Mouse (Mus musculus) lung, postnatal 4 days (tissue): ENCODE measurements at regions not wholly inside any gene's neighbourhood (a gene's known extent, or its start where the extent isn't known, plus 50 kb on each side); places are given as distances from the start of the nearest gene placed in this dataset.
"Not testable (repeated sequence)": the region's sequence is repeated elsewhere in the genome, so short reads cannot be mapped to it uniquely, and the experiment has no call there.

Source experiments
- DNase-seq, 2 experiments: peaks; one replicate each; pipeline ENCODE4 v3.0.0; 2021

DNA sequence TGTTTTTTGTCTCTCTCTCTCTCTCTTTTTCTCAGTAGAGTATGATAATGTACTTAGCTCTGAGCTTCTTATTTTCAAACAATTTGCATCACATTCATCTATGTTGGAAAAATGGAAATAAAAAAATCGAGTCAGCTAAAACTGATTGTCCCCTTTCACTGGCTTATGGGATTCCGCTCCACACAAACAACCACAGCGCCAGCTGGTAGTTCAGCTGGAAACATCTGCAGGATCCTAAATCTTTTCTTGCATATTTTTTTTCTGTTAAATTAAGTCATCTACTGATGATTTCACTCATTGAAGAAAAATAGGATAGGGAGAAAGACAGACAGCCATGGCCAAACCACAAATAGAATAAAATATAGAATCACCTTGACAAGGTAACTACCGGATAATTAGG lies 414.8 kb downstream of the Ets1 start:
- peak in 1 of 2 experiments; percentile 35 for DNase-seq

DNA sequence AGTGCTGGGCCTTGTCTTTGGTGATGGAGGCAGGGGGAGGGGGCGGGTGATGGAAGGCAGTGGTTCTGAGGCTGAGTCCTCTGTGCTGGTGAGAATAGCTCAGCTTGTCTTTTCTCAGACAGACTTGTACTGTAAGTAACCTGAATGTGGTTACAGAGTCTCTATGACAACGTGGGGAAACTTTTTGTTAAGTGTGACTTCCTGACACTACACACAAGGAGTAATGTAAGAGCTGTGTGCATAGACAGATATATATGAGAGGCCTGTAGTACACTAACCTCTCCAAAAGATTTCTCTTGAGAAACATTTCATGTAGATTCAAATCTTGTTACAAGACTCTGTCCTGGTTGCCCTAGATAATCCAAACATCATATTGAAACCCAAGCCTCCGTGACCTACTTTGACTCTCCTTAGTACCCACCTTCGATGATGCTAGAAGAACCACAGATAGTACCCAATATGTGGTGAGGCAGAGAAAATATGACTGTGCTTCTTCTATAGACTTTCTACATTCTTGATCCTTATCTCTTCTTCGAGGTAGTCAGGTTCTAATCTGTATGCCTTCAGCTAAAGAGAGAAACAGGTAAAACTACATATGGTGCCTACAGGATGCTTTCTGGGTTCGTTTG lies 424.7 kb downstream of the Ets1 start:
- DNase-seq, result no peak

DNA sequence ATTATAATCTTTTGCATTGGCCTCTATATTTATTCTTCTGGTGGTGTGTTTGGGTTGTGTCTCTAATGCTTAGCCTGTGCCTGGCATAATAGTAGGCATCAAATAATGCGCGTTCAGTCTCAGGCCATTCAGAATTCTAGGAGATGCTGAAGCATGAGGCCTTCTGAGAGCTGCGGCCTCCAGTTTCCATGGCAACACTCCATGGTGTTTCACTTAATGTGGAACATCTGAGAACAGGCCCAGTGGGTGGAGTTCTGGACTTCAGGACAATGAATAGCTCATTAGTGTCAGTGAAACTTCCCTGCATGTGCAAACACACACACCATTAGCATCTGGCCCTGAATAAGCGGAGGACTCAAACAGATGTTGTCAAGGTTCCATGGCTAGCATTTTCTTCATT lies 426.5 kb downstream of the Ets1 start:
- peak in 1 of 2 experiments; percentile 4 for DNase-seq

- DNase-seq, result no peak
Observed at GRCm38 (mm10) chr9:33065331-33065730, 429.3 kb downstream of the Ets1 start.

DNA sequence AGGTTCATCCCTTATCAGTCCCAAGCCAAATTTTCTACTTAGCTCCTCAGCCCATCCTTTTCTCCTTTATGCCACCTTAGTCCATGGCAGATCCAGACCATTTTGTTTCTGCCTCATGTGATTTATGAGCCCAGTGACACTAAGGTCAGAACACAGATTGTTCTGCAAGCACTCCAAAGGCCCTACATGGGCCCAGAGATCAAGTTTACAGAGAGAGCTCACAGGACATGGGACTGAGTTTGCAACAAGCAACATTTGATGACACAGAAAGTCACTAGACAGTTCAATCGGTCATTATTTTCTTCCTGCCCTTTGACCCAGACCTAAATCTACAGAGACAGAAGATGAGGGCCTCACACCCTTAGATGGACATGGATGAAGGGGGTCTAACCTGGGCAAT lies 431.5 kb downstream of the Ets1 start:
- DNase-seq, result no peak

GRCm38 (mm10) chr9:33070116-33070515 lies 434.1 kb downstream of the Ets1 start:
- DNase-seq, result no peak

DNA sequence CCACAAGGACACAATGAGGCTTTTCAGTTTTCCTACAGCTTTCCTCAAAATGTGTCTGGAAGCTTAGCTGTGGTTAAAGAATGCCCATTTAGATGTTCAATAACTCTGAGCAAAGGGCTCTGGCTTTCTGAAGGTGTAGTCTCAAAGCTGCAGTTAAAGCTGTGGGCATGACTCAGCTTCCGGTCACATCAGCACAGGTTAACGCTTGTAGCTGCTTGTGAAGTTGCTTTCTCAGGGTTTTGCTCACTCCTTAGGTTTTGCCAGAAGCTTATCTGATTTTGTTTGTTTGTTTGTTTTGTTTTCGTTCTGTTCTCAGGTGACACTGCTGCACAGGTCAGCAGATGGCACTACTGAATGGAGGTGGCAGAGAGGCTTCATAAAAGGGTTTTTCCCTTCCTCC lies 444.2 kb downstream of the Ets1 start:
- DNase-seq, result no peak

DNA sequence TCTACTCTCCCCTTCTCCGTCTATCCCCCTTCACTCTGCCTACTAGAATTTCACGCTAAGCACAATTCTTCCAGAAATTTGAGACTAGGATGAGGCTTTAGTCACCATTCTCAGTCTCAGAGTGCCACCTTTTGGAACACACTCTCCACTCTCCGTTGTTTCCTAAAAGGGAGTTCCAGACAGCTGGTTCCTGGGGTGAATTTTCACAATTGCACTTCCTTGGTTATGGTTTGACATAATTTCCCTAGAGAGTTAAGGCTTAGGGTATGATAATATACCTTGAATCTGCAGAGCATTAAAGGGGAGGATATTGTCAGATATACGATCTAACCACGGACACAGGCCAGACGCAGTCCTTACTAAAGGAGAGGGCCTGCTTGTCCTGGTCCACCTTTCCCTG lies 444.8 kb downstream of the Ets1 start:
- DNase-seq, result peak in 1 of 2 experiments; percentile 9

DNA sequence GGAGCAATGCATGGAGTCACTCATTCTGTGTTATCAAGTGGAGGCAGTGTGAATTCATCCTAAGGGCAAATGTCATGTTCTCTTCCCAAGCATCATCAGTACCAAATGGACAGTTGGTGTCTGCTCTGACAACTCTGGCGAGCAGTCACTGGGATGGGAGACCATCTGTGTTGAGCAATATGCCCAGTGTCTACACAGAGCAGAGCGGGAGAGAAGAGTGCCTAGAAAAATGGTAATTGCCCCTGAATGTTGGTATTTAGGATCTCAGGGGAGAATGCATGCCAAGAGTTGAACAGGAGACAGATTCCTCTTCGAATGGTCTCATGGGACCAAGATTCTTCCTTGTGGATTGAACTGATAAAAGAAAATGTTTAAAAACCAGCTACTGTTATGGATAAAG lies 454.0 kb downstream of the Ets1 start:
- DNase-seq, result no peak

GRCm38 (mm10) chr9:33091664-33092063 lies 455.6 kb downstream of the Ets1 start:
- no peak for DNase-seq

GRCm38 (mm10) chr9:33095654-33096053 lies 459.6 kb downstream of the Ets1 start:
- peak; percentile 27 to 79 for DNase-seq

DNA sequence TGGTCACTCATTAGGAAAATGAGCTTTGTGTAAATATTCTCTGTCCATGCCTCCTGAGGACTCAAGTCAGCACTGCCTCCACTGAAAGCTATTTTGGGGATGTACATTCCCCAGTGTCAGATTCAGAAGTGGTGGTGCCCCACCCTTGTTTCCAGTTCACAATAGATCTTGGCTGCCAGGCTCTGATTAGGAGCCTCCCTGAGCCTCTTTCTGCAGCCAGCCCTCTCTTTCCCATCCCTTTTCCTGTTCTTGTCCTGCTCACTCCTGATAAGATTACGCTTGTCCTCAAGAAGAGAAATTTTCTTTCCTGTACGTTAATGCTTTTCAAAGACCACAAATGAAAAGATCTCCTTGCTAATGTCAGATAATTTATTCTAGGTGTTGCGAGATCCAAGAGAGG lies 465.2 kb downstream of the Ets1 start:
- peak; percentile 24 to 58 for DNase-seq

GRCm38 (mm10) chr9:33104623-33105074 lies 468.6 kb downstream of the Ets1 start:
- DNase-seq, result no peak

DNA sequence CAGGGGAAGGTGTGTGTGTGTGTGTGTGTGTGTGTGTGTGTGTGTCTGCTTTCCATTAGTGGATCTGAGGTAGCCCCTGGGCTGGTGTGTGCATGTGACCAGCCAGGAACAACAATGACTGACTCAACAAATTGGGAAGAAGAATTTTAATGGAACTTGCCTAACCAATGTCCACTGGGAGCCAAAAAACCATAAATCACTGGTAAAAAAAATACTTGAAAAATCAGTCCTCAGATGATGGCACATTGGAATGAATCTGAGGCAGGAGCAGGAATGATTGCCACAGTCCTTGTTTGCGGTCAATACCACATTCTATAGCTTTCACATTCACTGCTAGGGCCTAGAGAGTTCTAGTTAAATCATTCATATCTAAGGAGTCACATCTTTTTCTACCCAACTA lies 487.8 kb downstream of the Ets1 start:
- no peak for DNase-seq

DNA sequence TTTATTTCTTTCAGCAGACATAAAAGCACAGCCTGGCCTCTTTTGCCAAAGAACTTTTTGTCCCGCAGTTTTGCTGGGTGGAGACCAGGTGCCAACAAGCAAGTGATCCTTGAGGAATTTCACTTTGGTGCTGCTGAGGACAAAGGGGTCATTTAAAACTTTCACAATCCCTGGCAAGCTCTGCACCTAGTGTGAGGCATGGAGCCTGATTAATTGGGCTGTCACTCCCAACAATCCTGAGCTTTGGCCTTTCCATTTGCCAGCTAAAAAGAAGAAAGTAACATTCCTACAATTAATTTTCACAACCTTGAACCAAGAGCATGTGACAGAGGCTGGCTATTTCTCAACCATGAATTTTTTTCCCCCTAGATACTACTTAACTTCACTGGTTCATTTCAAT lies 516.2 kb downstream of the Ets1 start:
- no peak for DNase-seq

DNA sequence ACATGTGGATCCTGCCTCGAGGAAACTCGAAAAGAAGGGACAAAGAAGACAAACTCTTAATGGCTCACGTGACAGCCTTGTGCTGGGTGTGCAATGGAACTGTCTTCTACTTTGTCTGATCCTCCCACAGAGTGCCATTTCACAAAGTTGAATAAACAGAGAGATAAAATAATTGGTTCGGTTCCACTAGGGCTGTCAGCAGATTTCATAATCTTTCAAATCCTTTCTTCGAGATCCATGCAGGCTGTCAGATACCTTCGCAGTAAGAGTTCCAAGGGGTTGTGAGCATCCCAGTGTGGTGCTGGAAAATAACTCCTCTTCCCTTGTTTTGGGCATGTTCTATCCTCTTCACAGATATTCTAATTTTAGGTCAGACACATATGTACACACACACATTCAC lies 532.1 kb downstream of the Ets1 start:
- no peak for DNase-seq

- not testable (repeated sequence) for DNase-seq
Observed at GRCm38 (mm10) chr9:33169093-33169492, 533.1 kb downstream of the Ets1 start.

DNA sequence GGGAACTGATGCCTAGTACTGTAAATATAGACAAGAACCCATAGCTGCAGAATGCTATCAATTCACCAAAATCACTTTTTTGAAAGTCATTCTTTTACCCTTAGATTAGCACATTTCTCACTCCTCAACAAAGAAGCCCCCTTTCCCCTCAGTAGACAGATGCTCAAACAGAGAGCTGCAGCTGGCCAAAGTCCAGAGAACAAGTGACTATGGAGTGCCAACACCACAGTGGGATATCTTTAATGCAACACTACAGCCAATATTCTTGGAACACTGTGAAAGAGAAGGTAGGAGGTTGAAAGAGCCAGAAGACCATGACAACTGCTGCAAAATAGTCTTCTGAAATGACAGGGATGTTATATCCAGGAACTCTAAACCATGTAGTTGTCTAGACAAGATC lies 544.0 kb downstream of the Ets1 start:
- DNase-seq, result no peak

- no peak for DNase-seq
Observed at GRCm38 (mm10) chr9:33187187-33187586, 551.2 kb downstream of the Ets1 start.

GRCm38 (mm10) chr9:33209083-33209482 lies 573.1 kb downstream of the Ets1 start:
- DNase-seq, result no peak

- no peak for DNase-seq
Observed at GRCm38 (mm10) chr9:33214523-33214922, 578.5 kb downstream of the Ets1 start.

- DNase-seq, result no peak
Observed at GRCm38 (mm10) chr9:33220981-33221380, 585.0 kb downstream of the Ets1 start.

DNA sequence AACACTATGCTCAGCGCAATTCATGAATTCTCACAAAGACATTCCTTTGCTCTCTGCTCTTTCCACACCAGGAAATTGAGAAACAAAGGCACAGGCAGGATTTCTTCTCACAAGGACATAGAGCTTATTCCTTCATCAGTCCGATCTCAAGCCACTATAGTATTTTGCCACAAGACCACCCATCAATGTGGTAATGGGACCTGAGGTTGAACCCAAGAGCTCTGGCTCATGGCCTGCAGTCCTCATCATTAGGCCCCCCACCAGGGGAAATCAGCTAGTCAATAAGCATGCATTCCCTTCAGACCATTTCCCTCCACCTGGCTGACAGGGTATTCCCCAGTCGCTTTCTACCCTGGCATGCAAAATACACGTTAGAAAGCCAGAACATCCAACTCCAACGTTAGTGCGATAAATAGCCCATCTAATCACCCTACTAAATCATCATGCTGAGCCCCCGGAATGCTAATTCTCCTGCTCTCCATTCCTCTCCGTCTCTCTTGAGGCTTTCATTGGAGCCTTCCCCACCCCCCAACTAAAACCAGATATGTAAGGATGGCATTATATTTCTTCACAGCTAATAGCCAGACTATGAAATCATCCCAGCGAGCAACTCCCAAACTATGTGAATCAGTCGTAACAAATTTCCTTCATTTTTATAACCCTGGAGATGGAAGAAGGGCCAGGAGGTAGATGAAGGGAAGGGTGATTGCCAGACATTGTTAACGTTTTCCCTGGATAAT lies 586.2 kb downstream of the Ets1 start:
- DNase-seq, result no peak

DNA sequence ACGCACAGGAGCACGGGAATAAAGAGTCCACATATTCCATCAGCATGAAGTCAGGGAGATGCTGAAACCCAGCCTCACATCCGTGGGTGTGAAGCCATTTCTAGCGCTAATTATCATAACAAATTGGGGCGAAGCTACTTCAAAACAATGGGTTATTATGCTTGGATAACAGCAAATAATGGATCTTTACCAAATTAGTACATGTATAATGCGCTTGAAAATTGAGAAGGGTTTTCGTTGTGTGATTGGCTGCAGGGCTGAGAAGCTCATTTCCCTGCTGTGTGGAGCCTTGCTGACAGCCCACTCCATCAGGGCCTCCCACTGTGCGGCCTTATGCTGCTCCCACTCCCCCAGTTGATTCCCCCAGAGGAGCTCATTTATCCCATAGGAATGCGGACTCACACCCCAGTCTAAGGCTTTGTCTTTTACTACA lies 597.7 kb downstream of the Ets1 start:
- DNase-seq, result no peak

DNA sequence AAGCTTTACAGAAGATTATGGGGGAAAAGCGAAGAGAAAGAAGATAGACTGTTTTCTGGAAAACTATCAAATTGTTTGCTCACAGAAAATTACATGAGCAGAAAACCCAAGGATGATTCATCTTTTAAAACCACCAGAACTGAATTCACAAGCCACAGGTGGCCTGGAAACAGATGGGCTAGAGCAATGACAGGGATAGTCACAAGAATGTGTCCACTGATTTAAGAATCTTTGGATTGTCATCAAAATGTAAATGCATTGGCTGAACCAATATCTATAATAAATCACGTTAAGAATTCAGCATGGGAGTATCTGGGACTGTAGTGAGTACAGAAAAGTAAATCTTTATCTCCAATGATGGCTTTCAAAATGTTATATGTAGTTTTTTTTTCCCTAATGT lies 602.2 kb downstream of the Ets1 start:
- no peak for DNase-seq
